Mouse (Mus musculus): ENCODE results near the gene Lmf1.

Gene Lmf1

DNA sequence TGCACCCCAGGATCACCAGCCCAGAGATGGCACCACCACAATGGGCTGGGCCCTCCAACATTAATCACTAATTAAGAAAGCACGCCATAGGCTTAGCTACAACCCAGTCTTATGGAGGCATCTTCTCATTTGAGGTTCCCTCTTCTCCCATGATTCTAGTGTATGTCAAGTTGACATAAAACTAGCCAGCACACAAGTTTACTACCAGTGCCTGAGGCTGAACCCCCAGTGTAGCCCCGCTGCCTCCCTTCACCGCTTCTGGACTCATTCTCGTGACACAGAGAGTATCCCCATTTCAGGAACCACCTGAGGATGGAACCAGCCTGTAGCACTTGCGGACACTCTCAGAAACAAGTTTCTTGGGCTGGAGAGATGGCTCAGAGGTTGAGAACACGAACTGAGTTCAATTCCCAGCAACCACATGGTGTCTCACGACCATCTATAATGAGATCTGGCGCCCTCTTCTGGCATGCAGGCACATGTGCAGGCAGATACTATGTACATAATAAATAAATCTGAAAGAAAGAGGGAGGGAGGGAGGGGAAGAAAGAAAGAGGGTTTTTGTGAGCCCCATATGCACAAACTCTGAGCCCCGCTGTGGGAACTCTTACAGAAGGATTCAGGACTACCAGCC is 122.1 kb downstream of the Lmf1 start:
- DNase-seq (ENCODE audit: low read depth, low spot score) = no peak

DNA sequence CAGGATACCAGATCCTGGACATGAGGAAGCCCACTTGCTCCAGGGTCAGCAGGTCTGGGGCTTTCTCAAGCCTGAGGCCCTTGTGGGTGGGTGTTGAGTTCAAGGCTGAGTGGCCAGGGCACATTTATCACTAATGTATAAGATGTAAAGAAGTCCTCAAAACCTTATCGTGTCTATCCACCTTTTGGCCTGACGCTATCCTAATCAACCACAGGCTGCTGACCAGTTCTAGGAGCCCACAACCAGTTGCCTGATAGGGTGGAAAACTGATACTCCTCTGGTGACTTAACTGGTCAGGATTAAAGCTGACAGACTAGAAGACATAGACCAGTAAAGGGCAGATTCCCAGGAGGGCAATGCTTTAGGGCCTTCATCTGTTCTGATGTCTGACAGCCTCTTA is 131.1 kb downstream of the Lmf1 start:
- no peak for DNase-seq (ENCODE audit: low read depth, low spot score)

DNA sequence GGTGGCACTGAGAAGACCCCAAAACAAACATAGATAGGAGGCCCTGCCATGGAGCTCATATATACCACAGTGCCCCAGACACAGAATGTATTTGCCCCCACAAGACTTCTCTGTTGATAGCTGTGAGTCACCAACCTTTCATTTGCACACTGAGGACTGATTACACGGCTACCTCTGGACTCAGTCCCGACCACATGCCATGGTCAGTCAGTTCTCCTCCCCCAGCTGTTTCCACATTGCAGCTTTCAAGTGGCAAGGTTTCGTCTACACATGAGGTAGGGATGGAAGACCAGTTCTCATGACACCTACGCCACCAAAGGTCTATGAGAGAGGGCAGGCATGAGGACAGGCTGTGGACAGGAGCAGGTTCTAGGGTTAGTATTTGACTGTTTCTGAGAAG is 132.3 kb downstream of the Lmf1 start:
- DNase-seq (ENCODE audit: low read depth, low spot score) = no peak

All from forelimb bud, embryonic 11.5 days (tissue).